Mouse (Mus musculus) lung, postnatal 0 days (tissue): ENCODE data around the gene Supv3l1. TPM values are rescaled to one million over a fixed set of nuclear protein-coding genes. Genes with fewer than 3 reads are reported as not detected.
"Not testable (repeated sequence)": the region's sequence is repeated elsewhere in the genome, so short reads cannot be mapped to it uniquely, and the experiment has no call there.

Experiments
- ATAC-seq: fragments of 200-750 bp; cut with Nextera tagmentation; 2 replicates; pipeline ENCODE4 v1.8.0; 2017; ENCODE audit warnings: moderate library complexity
- DNase-seq: peaks from one replicate; pipeline ENCODE4 v3.0.0-alpha.2; 2016; ENCODE audit warnings: low spot score
- H3K27ac ChIP-seq: fragments of 300-500 bp; sonication (generic); 2 replicates; pipeline ENCODE4 v1.5.1; 2014; ENCODE audit warnings: antibody characterized with exemption, mild to moderate bottlenecking, low read length, mixed read lengths
- H3K27me3 ChIP-seq: fragments of 300-500 bp; sonication (generic); replicated peaks from 2 replicates; pipeline ENCODE4 v1.6.1; 2014; ENCODE audit warnings: low read length, mixed read lengths; ENCODE audit not compliant: insufficient read depth
- H3K36me3 ChIP-seq: fragments of 300-500 bp; sonication (generic); 2 replicates; pipeline ENCODE4 v1.6.1; 2014; ENCODE audit warnings: low read length, mixed read lengths; ENCODE audit not compliant: insufficient read depth
- H3K4me1 ChIP-seq: fragments of 300-500 bp; sonication (generic); 2 replicates; pipeline ENCODE4 v1.6.1; 2014; ENCODE audit warnings: antibody characterized with exemption, low read depth, low read length, mixed read lengths; ENCODE audit not compliant: insufficient read depth
- H3K4me2 ChIP-seq: fragments of 300-500 bp; sonication (generic); replicated peaks from 2 replicates; pipeline ENCODE4 v1.6.1; 2014; ENCODE audit warnings: low read depth, mild to moderate bottlenecking, low read length, moderate library complexity, mixed read lengths
- H3K4me3 ChIP-seq: fragments of 300-500 bp; sonication (generic); 2 replicates; pipeline ENCODE4 v1.5.1; 2014; ENCODE audit warnings: low read depth, low read length
- H3K9ac ChIP-seq: fragments of 300-500 bp; sonication (generic); replicated peaks from 2 replicates; pipeline ENCODE4 v1.6.1; 2014; ENCODE audit warnings: low read depth, mild to moderate bottlenecking
- H3K9me3 ChIP-seq: fragments of 300-500 bp; sonication (generic); 2 replicates; pipeline ENCODE4 v1.6.1; 2016; ENCODE audit warnings: low read length, mixed read lengths
- CTCF ChIP-seq: IDR thresholded peaks from 2 replicates; pipeline ENCODE4 v1.5.1; 2016; ENCODE audit warnings: antibody characterized with exemption, mild to moderate bottlenecking
- EP300 ChIP-seq: IDR thresholded peaks from 2 replicates; pipeline ENCODE4 v1.6.1; 2016; ENCODE audit warnings: antibody characterized with exemption, mild to moderate bottlenecking, control low read depth
- WGBS: fragments of 180-500 bp; shearing (Covaris S2); extraction: QIAGEN DNeasy Blood & Tissue Kit; methylation state at CpG from one replicate; pipeline ENCODE4 v1.1.7; 2014; 5-methylcytosine and 5-hydroxymethylcytosine counted together
- polyA plus RNA-seq: library from polyadenylated mRNA; unstranded; fragments of >200 nt; fragmentation: Nextera tagmentation; extraction: Ambion mirVana; gene quantifications from 2 replicates; pipeline ENCODE4 v1.2.1, GENCODE M21; 2015

The Supv3l1 gene
- 9.6 and 9.8 TPM in 2 replicates for polyA plus RNA-seq

DNA sequence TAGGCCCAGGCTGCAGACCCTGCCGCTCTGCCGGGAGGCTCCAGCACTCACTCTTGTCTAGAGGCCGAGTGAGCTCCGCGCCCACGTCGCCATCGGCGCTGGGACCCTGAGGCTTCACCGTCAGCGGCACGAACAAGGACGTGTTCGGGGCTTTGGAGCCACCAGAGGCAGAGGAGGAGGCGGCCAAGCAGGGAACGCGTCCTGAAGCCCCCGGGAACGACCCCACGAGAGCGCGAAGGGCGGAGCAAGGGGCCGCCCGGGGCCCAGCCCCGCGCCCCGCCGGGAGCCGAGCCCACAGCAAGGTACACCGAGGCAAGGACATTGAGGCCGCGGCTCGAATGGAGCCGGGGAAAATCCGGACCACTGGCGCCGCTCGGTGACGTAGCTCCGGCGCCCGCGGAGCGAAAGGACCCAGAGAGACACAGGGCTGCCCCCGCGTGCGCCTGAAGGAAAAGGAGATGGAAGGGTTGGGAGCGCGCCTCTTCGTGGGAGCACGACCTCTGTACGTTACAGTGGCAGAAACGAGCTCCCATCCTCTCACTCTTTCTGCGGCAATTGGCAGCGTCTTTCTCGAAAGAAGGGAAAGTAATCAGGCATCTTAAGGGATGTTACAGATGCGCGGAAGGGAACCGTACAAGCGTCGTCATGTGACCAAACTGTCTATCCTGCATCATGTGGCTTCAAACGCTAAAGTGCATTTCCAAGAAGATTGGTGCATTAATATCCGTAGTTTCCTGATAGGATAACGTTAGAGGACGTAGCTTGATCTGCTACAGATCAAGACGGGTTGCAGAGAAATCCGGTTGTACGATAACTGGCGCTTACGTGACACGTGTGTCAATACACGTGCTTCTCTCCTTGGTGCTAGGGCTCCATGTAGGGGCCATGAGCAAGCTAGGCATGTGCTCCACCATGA is at the start of gene Supv3l1, which contains the start of gene 4930507D05Rik:
TSS of gene Supv3l1 (minus strand) at position 375 of the 916 bp plus-strand sequence.
TSS of gene 4930507D05Rik (plus strand) at position 126 of the 916 bp plus-strand sequence.
- no peaks in the 10 kb centered on the region for H3K27me3 ChIP-seq
- H3K27ac ChIP-seq = peak within 1 kb of the TSS; percentile 85
- WGBS = under 1% methylated on average over 64 of the region's 73 CpGs
- ATAC-seq = peak; percentile 94
- peak; percentile 95 for DNase-seq
- no peaks in the 10 kb centered on the region; the same call in 1 of the 2 replicates for H3K36me3 ChIP-seq
- H3K4me3 ChIP-seq = peak within 1 kb of the TSS; percentile 78
- peak within 1 kb of the TSS; percentile 86 for H3K9ac ChIP-seq
- TF ChIP-seq CTCF (no peak), EP300 (peak; percentile 88)
- H3K4me1 ChIP-seq = peaks cover 5% of the 10 kb centered on the region; the same call in 1 of the 2 replicates
- H3K4me2 ChIP-seq = peak within 1 kb of the TSS; percentile 86
- no peaks in the 10 kb centered on the region for H3K9me3 ChIP-seq

DNA sequence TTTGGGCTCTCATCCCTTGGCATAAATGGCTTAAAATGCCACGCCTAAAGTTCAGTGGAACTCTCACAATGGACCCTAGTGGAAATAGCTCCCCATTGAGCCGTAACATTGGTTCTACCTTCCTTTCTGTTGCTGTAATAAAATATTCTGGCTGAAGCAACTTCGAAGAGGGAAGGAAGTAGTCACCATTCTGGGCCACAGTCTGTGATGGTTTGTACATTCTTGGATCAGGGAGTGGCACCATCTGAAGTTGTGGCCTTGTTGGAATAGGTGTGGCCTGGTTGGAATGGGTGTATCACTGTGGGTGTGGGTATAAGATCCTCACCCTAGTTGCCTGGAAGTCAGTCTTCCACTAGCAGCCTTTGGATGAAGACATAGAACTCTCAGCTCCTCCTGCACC is 42.1 kb upstream of the Supv3l1 start:
- 76% methylated on average over 3 of the region's 3 CpGs for WGBS
- H3K4me1 ChIP-seq, H3K4me2 ChIP-seq, ATAC-seq, H3K4me3 ChIP-seq, H3K9ac ChIP-seq, DNase-seq, H3K27me3 ChIP-seq, H3K36me3 ChIP-seq, H3K9me3 ChIP-seq, H3K27ac ChIP-seq: not testable (repeated sequence)

DNA sequence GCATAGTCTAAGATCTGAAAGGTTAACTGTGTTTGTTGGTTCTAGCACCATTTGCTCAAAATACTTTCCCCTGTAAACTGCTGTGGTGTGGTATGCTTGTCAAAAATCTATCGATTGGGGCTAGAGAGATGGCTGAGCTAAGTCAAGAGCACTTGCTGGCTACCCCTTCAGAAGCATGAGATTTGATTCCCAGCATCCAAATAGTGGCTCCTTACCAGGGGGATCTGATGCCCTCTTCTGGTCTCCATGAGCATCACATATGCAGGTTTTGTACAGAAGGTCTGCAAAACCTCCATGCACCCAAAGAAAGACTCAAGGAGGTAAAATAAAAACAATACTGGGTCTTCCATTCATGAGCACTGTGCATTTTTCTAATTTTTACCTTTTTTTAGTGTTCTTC is 38.7 kb upstream of the Supv3l1 start:
- no peak overlapping the region for H3K4me3 ChIP-seq
- H3K36me3 ChIP-seq = no peaks in the 10 kb centered on the region
- no peak for ATAC-seq
- H3K4me2 ChIP-seq = no peak overlapping the region
- no peak for TF ChIP-seq EP300
- TF ChIP-seq CTCF = peak; percentile 79
- no peaks in the 10 kb centered on the region for H3K27me3 ChIP-seq
- DNase-seq = peak; percentile 79
- no peak overlapping the region for H3K9ac ChIP-seq
- peaks cover 6% of the 10 kb centered on the region for H3K4me1 ChIP-seq
- WGBS = 30% methylated on average over 1 of the region's 1 CpGs
- H3K9me3 ChIP-seq = no peaks in the 10 kb centered on the region
- no peak overlapping the region for H3K27ac ChIP-seq

DNA sequence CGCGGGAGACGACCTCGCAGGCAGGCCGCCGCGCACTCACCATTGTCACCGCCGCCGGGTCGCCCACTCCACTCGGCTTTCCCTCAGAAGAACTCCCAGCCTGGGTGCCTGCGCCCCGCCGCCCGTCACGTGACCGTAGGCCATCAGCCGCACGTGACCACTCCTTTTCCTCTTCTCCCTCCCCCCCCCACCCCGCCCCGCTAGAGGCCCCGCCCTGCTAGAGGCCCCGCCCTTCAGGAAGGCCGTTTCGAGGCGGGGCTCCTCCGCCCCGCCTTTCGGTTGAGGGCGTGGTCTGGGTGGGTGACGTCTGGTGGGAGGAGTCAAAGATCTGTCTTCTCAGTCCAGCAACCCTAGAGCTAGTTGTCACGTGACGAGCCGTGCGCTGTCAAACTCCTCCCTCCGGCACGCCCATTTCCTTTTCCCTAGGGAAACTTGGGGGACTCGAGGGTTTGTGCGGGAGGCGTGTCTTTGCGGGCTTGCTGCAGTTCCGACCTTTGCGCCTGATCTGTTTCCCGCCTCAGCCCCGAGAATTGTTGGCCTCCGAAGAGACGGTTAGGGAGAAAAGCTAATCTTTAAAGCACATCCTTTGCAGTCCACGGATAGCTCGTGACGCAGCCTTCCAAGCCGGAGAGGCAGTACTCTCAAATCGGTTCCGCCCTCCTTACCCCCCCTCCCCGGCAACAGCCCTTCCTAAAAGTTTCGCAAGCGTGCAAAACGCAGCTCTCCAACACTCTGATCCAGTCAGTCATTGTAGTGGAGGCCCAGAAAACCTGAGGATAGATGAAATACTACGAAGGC is 37.3 kb upstream of the Supv3l1 start, which contains the start of gene Vps26a:
TSS of gene Vps26a (minus strand) at position 188 of the 798 bp plus-strand sequence.
- H3K36me3 ChIP-seq = no peaks in the 10 kb centered on the region
- H3K27me3 ChIP-seq = no peaks in the 10 kb centered on the region
- peak within 1 kb of the TSS; percentile 65 for H3K4me2 ChIP-seq
- H3K27ac ChIP-seq = peak within 1 kb of the TSS; percentile 92
- ATAC-seq = peak; percentile 92
- H3K4me3 ChIP-seq = peak within 1 kb of the TSS; percentile 98
- peak; percentile 100 for DNase-seq
- H3K9ac ChIP-seq = peak within 1 kb of the TSS; percentile 87
- no peaks in the 10 kb centered on the region for H3K9me3 ChIP-seq
- TF ChIP-seq CTCF (no peak), EP300 (no peak)
- WGBS = under 1% methylated on average over 33 of the region's 59 CpGs
- peaks cover 6% of the 10 kb centered on the region for H3K4me1 ChIP-seq

DNA sequence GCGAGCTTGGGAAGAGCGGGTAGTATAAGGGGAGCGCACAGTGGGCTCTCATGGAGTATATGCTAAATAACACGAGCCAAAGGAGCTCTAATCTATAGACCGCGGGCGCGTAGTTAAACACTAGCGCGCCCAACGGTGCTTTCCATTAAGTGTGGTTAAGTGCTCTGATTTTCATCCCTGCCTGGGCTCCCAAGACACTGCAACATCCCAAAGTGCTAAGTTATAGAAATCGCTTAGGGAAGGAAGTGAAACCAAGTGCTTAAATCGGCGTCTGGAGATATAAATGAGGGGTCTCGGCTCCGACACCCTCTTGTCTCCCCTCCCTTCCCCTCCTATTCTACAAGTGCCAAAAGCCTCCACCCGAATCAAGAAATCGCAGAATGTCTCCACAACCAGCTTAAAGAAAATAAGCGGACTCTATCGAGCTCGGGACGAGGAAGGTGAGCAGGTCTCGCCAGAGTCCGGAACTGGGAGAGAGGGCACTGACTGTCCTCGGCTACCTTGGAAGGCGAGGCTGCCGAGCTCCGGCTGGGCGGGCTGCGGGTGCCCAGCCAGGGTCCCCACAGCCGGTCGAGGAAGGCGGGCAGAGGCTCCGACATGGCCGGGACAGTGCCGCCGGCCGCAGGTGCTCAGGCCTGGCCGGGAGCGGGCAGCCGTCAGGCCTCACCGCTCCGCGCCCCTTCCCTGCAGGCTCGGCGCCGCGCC is 36.5 kb upstream of the Supv3l1 start:
- WGBS = under 1% methylated on average over 39 of the region's 48 CpGs
- DNase-seq (peak; percentile 69), ATAC-seq (peak; percentile 66)
- no peaks in the 10 kb centered on the region for H3K9me3 ChIP-seq
- H3K4me2 ChIP-seq = peak overlapping the region; percentile 65
- no peaks in the 10 kb centered on the region for H3K36me3 ChIP-seq
- peaks cover 6% of the 10 kb centered on the region for H3K4me1 ChIP-seq
- peak overlapping the region; percentile 92 for H3K27ac ChIP-seq
- TF ChIP-seq EP300 (no peak), CTCF (no peak)
- peak overlapping the region; percentile 98 for H3K4me3 ChIP-seq
- peak overlapping the region; percentile 87 for H3K9ac ChIP-seq
- no peaks in the 10 kb centered on the region for H3K27me3 ChIP-seq
